In genomic region chr4:156059261-156059660, GRCm38 (mm10) we compare ENCODE assay signal across 8 mouse cellular contexts. TPM values are rescaled to one million over a fixed set of nuclear protein-coding genes. Genes with fewer than 3 reads are reported as not detected.
A peak's percentile ranks its signal among the peaks of the same experiment; 100 is the strongest.
DNase-seq lines count a peak whose midpoint lies in the region; ATAC-seq lines count a peak whose summit lies in the region.
"Had no signal": no experiment of that assay in that cellular context is flagged by ENCODE, and none has a peak within 500 bp of the region (broad histone marks: within the 10 kb centered on the region; RNA-seq: fewer than 3 reads in every experiment).

Gene Ttll10, minus strand, starts transcription at chr4:156059414.

- no peaks in the 10 kb centered on the region for H3K9me3 ChIP-seq in kidney, embryonic 16.5 days (ENCODE audit: low read length)
- H3K9me3 ChIP-seq in lung, embryonic 16.5 days (ENCODE audit: control insufficient read depth, low read length) = no peaks in the 10 kb centered on the region

- no peaks in the 10 kb centered on the region for H3K27me3 ChIP-seq in kidney, embryonic 16.5 days (ENCODE audit: insufficient read depth, low read length)
- H3K27me3 ChIP-seq in lung, embryonic 16.5 days (ENCODE audit: control insufficient read depth, insufficient read depth, low read depth, low read length) = no peaks in the 10 kb centered on the region

- peak within 1 kb of the TSS; percentile 74 for H3K9ac ChIP-seq in kidney, embryonic 16.5 days (replicated peaks; ENCODE audit: low read length)
- H3K9ac ChIP-seq in lung, embryonic 16.5 days (ENCODE audit: low read length) = peak within 1 kb of the TSS; percentile 69

- ATAC-seq in kidney, embryonic 16.5 days (ENCODE audit: low FRiP score, low TSS enrichment) = peak; percentile 83
- peak; percentile 89 for ATAC-seq in lung, embryonic 16.5 days (ENCODE audit: low read depth)
- ATAC-seq: hindbrain, embryonic 16.5 days had no signal

- H3K36me3 ChIP-seq in kidney, embryonic 16.5 days (ENCODE audit: insufficient read depth, low read length) = no peaks in the 10 kb centered on the region
- H3K36me3 ChIP-seq in lung, embryonic 16.5 days (ENCODE audit: control insufficient read depth, insufficient read depth, low read length) = no peaks in the 10 kb centered on the region

- 22% methylated on average over 5 of the region's 5 CpGs for WGBS in kidney, embryonic 16.5 days
- WGBS in lung, embryonic 16.5 days = 27% methylated on average over 5 of the region's 5 CpGs

- peak within 1 kb of the TSS; percentile 55 for H3K4me2 ChIP-seq in kidney, embryonic 16.5 days (replicated peaks; ENCODE audit: low read depth, low read length)
- H3K4me2 ChIP-seq in lung, embryonic 16.5 days (ENCODE audit: low read depth, low read length) = peak within 1 kb of the TSS; percentile 58

- peaks cover 16% of the 10 kb centered on the region for H3K4me1 ChIP-seq in kidney, embryonic 16.5 days (ENCODE audit: insufficient read depth, low read length)
- peaks cover 16% of the 10 kb centered on the region for H3K4me1 ChIP-seq in lung, embryonic 16.5 days (replicated peaks; ENCODE audit: control insufficient read depth, insufficient read depth, low read length)

- peak within 1 kb of the TSS; percentile 98 for H3K27ac ChIP-seq in kidney, embryonic 16.5 days (ENCODE audit: low read length)
- H3K27ac ChIP-seq in lung, embryonic 16.5 days (ENCODE audit: low read length) = peak within 1 kb of the TSS; percentile 97

- peak; percentile 69 to 82 for DNase-seq in urinary bladder, adult 18-20 months (ENCODE audit: low spot score in 2 of 2)
- DNase-seq in urinary bladder, postnatal 10 days (ENCODE audit: low spot score) = no peak
- no peak for DNase-seq in frontal cortex, postnatal 25 days (ENCODE audit: low spot score in 2 of 2)
- no peak for DNase-seq in left cerebral cortex, adult 8-10 months (ENCODE audit: low spot score in 2 of 2)
- no peak for DNase-seq in layer of hippocampus, postnatal 25 days (ENCODE audit: extremely low spot score in 1 of 2, low spot score in 1 of 2)

- peak within 1 kb of the TSS; percentile 47 for H3K4me3 ChIP-seq in kidney, embryonic 16.5 days (ENCODE audit: low read length)
- peak within 1 kb of the TSS; percentile 52 for H3K4me3 ChIP-seq in lung, embryonic 16.5 days (ENCODE audit: low read length)

RNA-seq across cellular contexts. Expression of gene Ttll10, which starts in this region (rescaled TPM):
- 7.4 and 10.1 TPM in 2 replicates for polyA plus RNA-seq in kidney, embryonic 16.5 days (2015; fragmentation: Nextera tagmentation; extraction: Ambion mirVana)
- 2.8 and 4.0 TPM in 2 replicates for polyA plus RNA-seq in lung, embryonic 16.5 days (2015; fragmentation: Nextera tagmentation; extraction: Ambion mirVana)
- total RNA-seq in left cerebral cortex, adult 8-10 months (2022) = under 1 TPM; 0.30 to 0.64 (median 0.44) TPM
- under 1 TPM; 0.12 to 0.31 TPM for total RNA-seq in layer of hippocampus, postnatal 25 days (2021)
- polyA plus RNA-seq: hindbrain, embryonic 16.5 days had no signal

Comparison
In these comparisons a context has a peak if more than half of its experiments do, and no peak if none do; other contexts are left out.
1. DNase-seq: peak in urinary bladder, adult 18-20 months (2 of 2); none in urinary bladder, postnatal 10 days (single experiment), frontal cortex, postnatal 25 days (0 of 2), left cerebral cortex, adult 8-10 months (0 of 2) and layer of hippocampus, postnatal 25 days (0 of 2).